Mouse (Mus musculus): Measurements from ENCODE around the gene Eif3d. TPM values are rescaled to one million over a fixed set of nuclear protein-coding genes. Genes with fewer than 3 reads are reported as not detected.

Eif3d gene
- polyA plus RNA-seq, 1 experiment from 2014 or later: 187 TPM

DNA sequence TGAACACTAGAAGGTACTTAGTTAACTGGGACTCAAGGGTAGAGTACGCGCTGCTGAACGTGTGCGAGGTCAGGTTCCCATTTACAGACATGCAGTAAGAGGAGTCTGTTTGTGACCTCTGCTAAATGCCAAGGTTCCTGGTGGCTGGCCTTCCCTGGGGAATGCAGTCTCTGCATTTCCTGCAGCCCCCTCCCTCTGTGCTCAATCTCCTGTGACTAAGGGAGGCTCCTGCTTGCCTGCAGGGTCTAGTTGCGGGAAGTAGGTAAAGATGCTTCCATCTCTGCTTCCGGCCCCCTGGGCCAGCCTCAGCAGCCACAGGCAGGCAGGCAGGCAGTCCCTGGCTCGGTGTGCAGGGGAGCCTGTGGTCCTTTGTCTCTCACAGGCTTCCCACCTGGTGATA, 58.0 kb downstream of the Eif3d start:
- no peak overlapping the region for H3K9ac ChIP-seq
- no peaks in the 10 kb centered on the region for H3K27me3 ChIP-seq (replicated peaks)
- H3K27ac ChIP-seq: no peak overlapping the region
- no peak overlapping the region for H3K4me2 ChIP-seq (replicated peaks)
- H3K4me1 ChIP-seq (replicated peaks): peaks cover 12% of the 10 kb centered on the region
- H3K36me3 ChIP-seq: peaks cover 20% of the 10 kb centered on the region
- H3K4me3 ChIP-seq (replicated peaks): no peak overlapping the region
- 57% methylated on average over 7 of the region's 7 CpGs for WGBS
- ATAC-seq: no peak
- H3K9me3 ChIP-seq: no peaks in the 10 kb centered on the region

DNA sequence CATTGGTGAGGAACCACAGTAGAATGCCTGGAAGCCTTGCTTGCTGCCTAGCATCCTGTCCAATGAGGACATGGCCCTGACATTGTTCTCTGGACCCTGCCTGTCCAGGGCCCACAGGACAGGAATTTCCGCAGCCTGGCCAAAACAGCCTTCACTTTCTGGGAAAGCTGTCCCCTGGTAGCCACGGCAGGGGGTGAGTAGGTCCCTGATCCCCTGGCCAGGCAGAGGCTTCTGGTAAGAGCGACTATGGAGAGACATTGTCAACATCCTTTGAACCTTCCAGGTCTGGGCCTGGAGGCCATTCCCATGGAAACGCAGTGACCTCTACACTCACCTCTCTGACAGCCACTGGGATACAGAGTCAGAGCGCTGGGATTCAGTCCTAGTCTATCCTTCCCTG, 58.6 kb downstream of the Eif3d start:
- Histone ChIP-seq H3K27me3 (replicated peaks) (no peaks in the 10 kb centered on the region), H3K4me3 (replicated peaks) (no peak overlapping the region), H3K4me2 (replicated peaks) (no peak overlapping the region), H3K27ac (no peak overlapping the region), H3K4me1 (replicated peaks) (peaks cover 12% of the 10 kb centered on the region), H3K36me3 (peaks cover 20% of the 10 kb centered on the region), H3K9ac (no peak overlapping the region), H3K9me3 (no peaks in the 10 kb centered on the region)
- ATAC-seq: no peak
- WGBS: 54% methylated on average over 5 of the region's 5 CpGs

DNA sequence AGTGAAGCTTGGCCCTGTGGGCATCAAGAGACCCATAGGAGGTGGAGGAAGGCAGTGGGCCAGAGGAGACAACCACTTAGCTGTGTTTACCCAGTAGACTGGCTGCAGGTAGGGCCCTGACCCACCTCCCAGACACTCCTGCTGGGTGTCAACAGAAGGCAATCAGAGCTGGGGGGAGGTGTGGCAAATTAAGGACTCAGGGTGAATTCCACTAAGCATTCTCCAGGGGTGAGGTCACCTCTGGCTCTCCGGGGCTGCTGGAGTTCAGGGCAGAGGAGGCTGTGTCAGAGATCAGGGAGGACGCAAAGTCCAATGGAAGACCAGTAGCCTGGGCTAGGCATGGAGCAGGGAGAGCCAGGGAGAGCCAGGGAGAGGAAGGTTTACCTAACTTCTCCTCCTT, 59.5 kb downstream of the Eif3d start:
- no peak overlapping the region for H3K4me3 ChIP-seq (replicated peaks)
- no peak overlapping the region for H3K27ac ChIP-seq
- ATAC-seq: peak; percentile 73
- H3K9ac ChIP-seq: no peak overlapping the region
- 33% methylated on average over 2 of the region's 2 CpGs for WGBS
- H3K4me1 ChIP-seq (replicated peaks): peaks cover 12% of the 10 kb centered on the region
- no peaks in the 10 kb centered on the region for H3K27me3 ChIP-seq (replicated peaks)
- no peak overlapping the region for H3K4me2 ChIP-seq (replicated peaks)
- no peaks in the 10 kb centered on the region for H3K9me3 ChIP-seq
- H3K36me3 ChIP-seq: peaks cover 17% of the 10 kb centered on the region

Other genes with a start within 250 kb of the Eif3d start
- 0.35 TPM in 1 of 2 replicates, not detected in the other for gene Apol9b, start 241.8 kb downstream of the Eif3d start, polyA plus RNA-seq (2015; fragmentation: Nextera tagmentation; extraction: Ambion mirVana)
- gene Apol8, start 213.8 kb downstream of the Eif3d start, polyA plus RNA-seq (2015; fragmentation: Nextera tagmentation; extraction: Ambion mirVana): 0.18 and 0.35 TPM in 2 replicates
- gene Myh9, start 128.6 kb downstream of the Eif3d start, polyA plus RNA-seq (2015; fragmentation: Nextera tagmentation; extraction: Ambion mirVana): 51.6 and 52.9 TPM in 2 replicates
- gene Txn2, start 41.8 kb downstream of the Eif3d start, polyA plus RNA-seq (2015; fragmentation: Nextera tagmentation; extraction: Ambion mirVana): 314 and 350 TPM in 2 replicates
- 2.5 and 2.6 TPM in 2 replicates for gene Foxred2, start 14.1 kb downstream of the Eif3d start, polyA plus RNA-seq (2015; fragmentation: Nextera tagmentation; extraction: Ambion mirVana)
- gene Cacng2, start 149.2 kb upstream of the Eif3d start, polyA plus RNA-seq (2015; fragmentation: Nextera tagmentation; extraction: Ambion mirVana): 0.04 and 0.10 TPM in 2 replicates
- gene Ift27, start 203.3 kb upstream of the Eif3d start, polyA plus RNA-seq (2015; fragmentation: Nextera tagmentation; extraction: Ambion mirVana): 60.5 and 62.9 TPM in 2 replicates
- gene Pvalb, start 235.6 kb upstream of the Eif3d start, polyA plus RNA-seq (2015; fragmentation: Nextera tagmentation; extraction: Ambion mirVana): not detected in 2 replicates